Comparison of ENCODE assay signal across 7 mouse cellular contexts in the genomic region with DNA sequence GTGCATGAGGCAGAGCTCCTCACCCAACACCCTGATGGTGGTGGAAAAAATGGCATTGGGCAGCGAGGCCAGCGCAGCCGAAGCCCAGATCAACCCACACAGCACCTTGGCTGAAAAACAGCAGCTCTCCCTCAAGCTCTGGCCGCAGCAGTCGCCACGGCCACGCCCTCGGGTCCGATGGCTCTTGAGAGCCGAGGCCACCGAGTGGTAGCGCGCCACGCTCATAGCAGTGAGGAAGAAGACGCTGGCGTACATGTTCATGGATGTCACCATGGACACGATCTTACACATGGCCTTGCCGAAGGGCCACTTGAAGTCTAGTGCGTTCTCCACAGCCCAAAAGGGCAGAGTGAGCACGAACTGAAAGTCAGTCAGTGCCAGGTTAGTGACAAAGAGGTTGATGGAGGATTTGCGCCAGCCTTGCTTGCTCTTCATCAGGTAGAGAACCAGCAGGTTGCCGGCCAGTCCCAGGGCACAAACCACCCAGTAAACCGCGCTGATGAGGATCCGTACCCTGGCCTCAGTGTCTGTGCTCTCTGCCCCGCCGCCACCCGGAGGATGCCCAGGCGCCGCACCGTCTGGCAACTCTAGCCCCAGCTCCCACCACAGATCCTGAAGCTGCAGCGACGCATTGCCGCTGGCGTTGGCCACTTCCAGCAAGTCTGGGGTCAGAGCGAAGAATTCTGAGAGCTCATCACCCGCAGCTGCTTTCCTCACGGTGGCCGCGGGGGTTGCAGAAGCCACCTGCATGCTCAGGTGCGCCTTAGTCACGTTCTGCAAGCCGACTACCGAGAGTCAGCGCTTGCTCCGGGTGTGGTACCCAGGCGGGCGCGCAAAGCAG. TPM values are rescaled to one million over a fixed set of nuclear protein-coding genes. Genes with fewer than 3 reads are reported as not detected.
DNase-seq lines count a peak whose midpoint lies in the region; ATAC-seq and TF ChIP-seq lines count a peak whose summit lies in the region.

No protein-coding gene starts in this region.

- no peak for DNase-seq in layer of hippocampus, adult 2 months (ENCODE audit: low spot score in 2 of 2)
- no peak for DNase-seq in layer of hippocampus, postnatal 14 days (ENCODE audit: low spot score in 2 of 2)
- peak; percentile 56 for DNase-seq in embryo, embryonic 11 days
- no peak for DNase-seq in liver, embryonic 11.5 days (ENCODE audit: low spot score)
- peak; percentile 25 for DNase-seq in right cerebral cortex, postnatal 25 days

- no peak overlapping the region for H3K27ac ChIP-seq in layer of hippocampus, adult 2 months
- no peak overlapping the region for H3K27ac ChIP-seq in heart, embryonic 15.5 days
- H3K27ac ChIP-seq in liver, embryonic 11.5 days (ENCODE audit: low read depth, low read length) = no peak overlapping the region

- H3K9me3 ChIP-seq in heart, embryonic 15.5 days (replicated peaks) = no peaks in the 10 kb centered on the region
- no peaks in the 10 kb centered on the region for H3K9me3 ChIP-seq in liver, embryonic 11.5 days (ENCODE audit: control insufficient read depth, low read length)

- peaks cover 52% of the 10 kb centered on the region for H3K27me3 ChIP-seq in heart, embryonic 15.5 days
- H3K27me3 ChIP-seq in liver, embryonic 11.5 days (replicated peaks; ENCODE audit: control insufficient read depth, insufficient read depth, low read length) = peaks cover 41% of the 10 kb centered on the region

- peak overlapping the region; percentile 58 for H3K4me2 ChIP-seq in heart, embryonic 15.5 days
- peak overlapping the region; percentile 61 for H3K4me2 ChIP-seq in liver, embryonic 11.5 days

- TF ChIP-seq CTCF in layer of hippocampus, adult 2 months (conservative IDR thresholded peaks at IDR 0.05) = no peak

- no peak for ATAC-seq in heart, embryonic 15.5 days (replicated peaks; ENCODE audit: insufficient number of reproducible peaks, insufficient read depth, low FRiP score, low read depth)
- no peak for ATAC-seq in liver, embryonic 11.5 days (replicated peaks; ENCODE audit: low FRiP score)
- ATAC-seq in monocyte, adult 5-6 weeks (replicated peaks; ENCODE audit: insufficient number of reproducible peaks, low FRiP score, low TSS enrichment, poor library complexity, severe bottlenecking) = no peak

- WGBS in heart, embryonic 15.5 days = 3% methylated on average over 49 of the region's 49 CpGs
- 6% methylated on average over 49 of the region's 49 CpGs for WGBS in liver, embryonic 11.5 days

- no peaks in the 10 kb centered on the region for H3K36me3 ChIP-seq in heart, embryonic 15.5 days
- H3K36me3 ChIP-seq in liver, embryonic 11.5 days (ENCODE audit: control insufficient read depth, insufficient read depth, low read length) = no peaks in the 10 kb centered on the region

- no peak overlapping the region; the same call in 1 of the 2 replicates for H3K9ac ChIP-seq in heart, embryonic 15.5 days
- H3K9ac ChIP-seq in liver, embryonic 11.5 days (ENCODE audit: low read depth, low read length) = no peak overlapping the region

- H3K4me3 ChIP-seq in layer of hippocampus, adult 2 months = peak overlapping the region; percentile 36
- peak overlapping the region; percentile 43 for H3K4me3 ChIP-seq in heart, embryonic 15.5 days
- H3K4me3 ChIP-seq in liver, embryonic 11.5 days (ENCODE audit: low read depth, low read length) = peak overlapping the region; percentile 35

- peaks cover 16% of the 10 kb centered on the region for H3K4me1 ChIP-seq in heart, embryonic 15.5 days (replicated peaks)
- H3K4me1 ChIP-seq in liver, embryonic 11.5 days (replicated peaks; ENCODE audit: control insufficient read depth, insufficient read depth, low read length) = peaks cover 6% of the 10 kb centered on the region

RNA-seq across cellular contexts. Expression of gene Rxfp3, which starts 1.0 kb away (rescaled TPM):
- 1 to 10 TPM; 5.2 to 5.5 TPM for total RNA-seq in layer of hippocampus, adult 2 months (2021)
- total RNA-seq in layer of hippocampus, postnatal 14 days (2021) = 1 to 10 TPM; 5.9 to 7.1 TPM
- polyA plus RNA-seq in heart, embryonic 15.5 days (2015; fragmentation: Nextera tagmentation; extraction: Ambion mirVana) = 0.04 TPM in 1 of 2 replicates, not detected in the other
- polyA plus RNA-seq in liver, embryonic 11.5 days (2014; fragmentation: Nextera tagmentation; extraction: Ambion mirVana) = 0.12 and 0.26 TPM in 2 replicates
- not detected in 3 replicates for total RNA-seq in monocyte, adult 5-6 weeks (2017)

RNA-seq across cellular contexts. Expression of gene Adamts12, which starts 27.8 kb away (rescaled TPM):
- total RNA-seq in layer of hippocampus, adult 2 months (2021) = 1 to 10 TPM in 1 of 2 experiments, under 1 TPM in 1; 0.39 to 1.3 TPM
- 1 to 10 TPM; 2.5 to 3.0 TPM for total RNA-seq in layer of hippocampus, postnatal 14 days (2021)
- 1.7 and 2.0 TPM in 2 replicates for polyA plus RNA-seq in heart, embryonic 15.5 days (2015; fragmentation: Nextera tagmentation; extraction: Ambion mirVana)
- polyA plus RNA-seq in liver, embryonic 11.5 days (2014; fragmentation: Nextera tagmentation; extraction: Ambion mirVana) = 1.4 TPM in 2 replicates
- 0.21 TPM in 1 of 3 replicates, not detected in the others for total RNA-seq in monocyte, adult 5-6 weeks (2017)

RNA-seq across cellular contexts. Expression of gene Slc45a2, which starts 36.2 kb away (rescaled TPM):
- total RNA-seq in layer of hippocampus, adult 2 months (2021) = not detected
- total RNA-seq in layer of hippocampus, postnatal 14 days (2021) = not detected
- 0.08 and 0.13 TPM in 2 replicates for polyA plus RNA-seq in heart, embryonic 15.5 days (2015; fragmentation: Nextera tagmentation; extraction: Ambion mirVana)
- 0.05 and 0.09 TPM in 2 replicates for polyA plus RNA-seq in liver, embryonic 11.5 days (2014; fragmentation: Nextera tagmentation; extraction: Ambion mirVana)
- not detected in 3 replicates for total RNA-seq in monocyte, adult 5-6 weeks (2017)

RNA-seq across cellular contexts. Expression of gene Amacr, which starts 55.2 kb away (rescaled TPM):
- total RNA-seq in layer of hippocampus, adult 2 months (2021) = 10 to 100 TPM; 11.1 to 12.0 TPM
- 1 to 10 TPM; 8.5 to 9.4 TPM for total RNA-seq in layer of hippocampus, postnatal 14 days (2021)
- polyA plus RNA-seq in heart, embryonic 15.5 days (2015; fragmentation: Nextera tagmentation; extraction: Ambion mirVana) = 13.0 and 13.7 TPM in 2 replicates
- polyA plus RNA-seq in liver, embryonic 11.5 days (2014; fragmentation: Nextera tagmentation; extraction: Ambion mirVana) = 15.9 and 17.9 TPM in 2 replicates
- 2.7 to 3.7 TPM in 2 of 3 replicates, not detected in the other for total RNA-seq in monocyte, adult 5-6 weeks (2017)

Comparison
In these comparisons a context has a peak if more than half of its experiments do, and no peak if none do; other contexts are left out.
1. DNase-seq: peak in embryo, embryonic 11 days (single experiment) and right cerebral cortex, postnatal 25 days (single experiment); none in layer of hippocampus, adult 2 months (0 of 2), layer of hippocampus, postnatal 14 days (0 of 2) and liver, embryonic 11.5 days (single experiment).
2. Peak in every context shown above with its lines, with median percentiles within 50 percentile points of each other: H3K4me3 ChIP-seq.